Mouse (Mus musculus): ENCODE measurements at regions not wholly inside any gene's neighbourhood (a gene's known extent, or its start where the extent isn't known, plus 50 kb on each side); places are given as distances from the start of the nearest gene placed in this dataset.

GRCm38 (mm10) chr1:121153476-121153875, 178.9 kb downstream of the Insig2 start:
- Histone ChIP-seq H3K4me3 (ENCODE audit: low read depth, low read length) (no peak overlapping the region), H3K4me1 (replicated peaks; ENCODE audit: control insufficient read depth, insufficient read depth, low read length) (no peaks in the 10 kb centered on the region), H3K9ac (ENCODE audit: low read length) (no peak overlapping the region), H3K9me3 (ENCODE audit: control insufficient read depth, low read length) (no peaks in the 10 kb centered on the region), H3K27ac (ENCODE audit: low read depth) (no peak overlapping the region), H3K4me2 (ENCODE audit: low read length) (no peak overlapping the region), H3K27me3 (replicated peaks; ENCODE audit: control insufficient read depth, insufficient read depth, low read length) (no peaks in the 10 kb centered on the region), H3K36me3 (ENCODE audit: control insufficient read depth, insufficient read depth, low read length) (no peaks in the 10 kb centered on the region)
- WGBS = 78% methylated on average over 5 of the region's 5 CpGs
- DNase-seq (ENCODE audit: low spot score) (no peak), ATAC-seq (replicated peaks; ENCODE audit: low FRiP score, low TSS enrichment, low read depth) (no peak)

DNA sequence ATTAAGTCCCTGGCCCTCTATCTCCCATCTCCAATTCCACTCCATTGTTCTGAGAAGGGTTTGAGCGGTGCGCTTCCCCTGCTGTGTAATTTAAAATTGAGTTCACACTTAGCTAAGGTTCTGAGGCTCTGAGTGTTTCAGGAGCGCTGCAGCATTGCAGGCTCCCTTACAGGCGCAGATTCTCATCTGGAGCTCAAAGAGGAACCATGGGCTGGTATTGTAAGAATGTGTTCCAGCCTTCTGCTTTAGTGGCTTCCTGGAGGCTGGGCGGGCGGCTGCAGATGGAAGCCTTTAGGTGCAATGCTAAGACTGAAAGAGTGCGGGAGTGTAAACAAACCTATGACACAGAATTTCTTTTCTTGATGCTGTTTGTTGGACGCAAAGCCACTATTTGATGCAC, 177.8 kb downstream of the Insig2 start:
- Histone ChIP-seq H3K36me3 (ENCODE audit: control insufficient read depth, insufficient read depth, low read length) (no peaks in the 10 kb centered on the region), H3K27me3 (replicated peaks; ENCODE audit: control insufficient read depth, insufficient read depth, low read length) (no peaks in the 10 kb centered on the region), H3K27ac (ENCODE audit: low read depth) (no peak overlapping the region), H3K4me2 (ENCODE audit: low read length) (no peak overlapping the region), H3K9me3 (ENCODE audit: control insufficient read depth, low read length) (no peaks in the 10 kb centered on the region), H3K4me3 (ENCODE audit: low read depth, low read length) (no peak overlapping the region), H3K4me1 (replicated peaks; ENCODE audit: control insufficient read depth, insufficient read depth, low read length) (no peaks in the 10 kb centered on the region), H3K9ac (ENCODE audit: low read length) (no peak overlapping the region)
- WGBS = 33% methylated on average over 8 of the region's 8 CpGs
- ATAC-seq (replicated peaks; ENCODE audit: low FRiP score, low TSS enrichment, low read depth) (no peak), DNase-seq (ENCODE audit: low spot score) (no peak)

DNA sequence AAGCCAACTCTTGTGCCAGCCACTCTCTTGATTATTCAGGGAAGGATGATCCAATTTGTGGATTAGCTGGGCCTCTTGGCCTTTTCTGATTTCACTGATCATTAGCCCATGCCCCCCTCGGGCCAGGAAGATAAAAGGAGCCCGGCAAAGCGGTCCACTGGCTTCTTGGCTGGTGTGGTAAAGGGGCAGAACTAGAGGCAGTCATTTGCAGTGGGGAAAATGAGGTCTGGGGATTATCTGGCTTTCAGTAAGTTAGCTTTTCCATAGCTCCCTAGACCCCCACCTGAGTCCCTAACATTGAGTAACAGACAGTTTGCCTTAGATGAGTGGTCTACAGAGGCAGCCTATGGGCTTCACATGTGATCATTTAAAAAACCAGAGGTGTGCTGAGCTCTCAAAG, 163.7 kb downstream of the Insig2 start:
- 53% methylated on average over 3 of the region's 3 CpGs for WGBS
- Histone ChIP-seq H3K27ac (ENCODE audit: low read depth) (no peak overlapping the region), H3K27me3 (replicated peaks; ENCODE audit: control insufficient read depth, insufficient read depth, low read length) (no peaks in the 10 kb centered on the region), H3K4me1 (replicated peaks; ENCODE audit: control insufficient read depth, insufficient read depth, low read length) (no peaks in the 10 kb centered on the region), H3K9ac (ENCODE audit: low read length) (no peak overlapping the region), H3K4me3 (ENCODE audit: low read depth, low read length) (no peak overlapping the region), H3K9me3 (ENCODE audit: control insufficient read depth, low read length) (no peaks in the 10 kb centered on the region), H3K36me3 (ENCODE audit: control insufficient read depth, insufficient read depth, low read length) (no peaks in the 10 kb centered on the region), H3K4me2 (ENCODE audit: low read length) (no peak overlapping the region)
- ATAC-seq (replicated peaks; ENCODE audit: low FRiP score, low TSS enrichment, low read depth) (no peak), DNase-seq (ENCODE audit: low spot score) (no peak)

DNA sequence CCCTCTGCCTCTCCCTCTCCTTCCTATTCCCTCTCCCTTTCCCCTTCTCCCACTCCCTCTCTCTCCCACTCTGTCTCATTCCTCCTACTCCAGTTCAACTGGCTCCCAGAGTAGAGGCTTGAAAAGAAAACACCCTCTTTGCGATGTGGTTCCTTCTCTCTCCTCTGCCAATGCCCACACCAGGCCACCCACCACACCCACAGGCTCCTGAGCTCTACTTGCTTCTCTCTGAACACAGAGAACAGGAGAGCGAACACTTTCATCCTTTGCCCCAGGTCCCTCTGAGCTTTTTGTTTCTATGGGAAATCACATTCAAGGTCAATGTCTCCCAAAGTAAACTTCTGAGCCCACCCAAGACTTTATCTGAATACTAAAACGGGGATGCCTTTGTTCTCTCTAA, 155.8 kb downstream of the Insig2 start:
- Histone ChIP-seq H3K4me2 (ENCODE audit: low read length) (no peak overlapping the region), H3K27me3 (replicated peaks; ENCODE audit: control insufficient read depth, insufficient read depth, low read length) (peaks cover 64% of the 10 kb centered on the region), H3K4me1 (replicated peaks; ENCODE audit: control insufficient read depth, insufficient read depth, low read length) (no peaks in the 10 kb centered on the region), H3K4me3 (ENCODE audit: low read depth, low read length) (no peak overlapping the region), H3K27ac (ENCODE audit: low read depth) (no peak overlapping the region), H3K9ac (ENCODE audit: low read length) (no peak overlapping the region), H3K9me3 (ENCODE audit: control insufficient read depth, low read length) (0 out of 2 replicates have a peak, but pooled peaks cover 5% of the 10 kb centered on the region), H3K36me3 (ENCODE audit: control insufficient read depth, insufficient read depth, low read length) (no peaks in the 10 kb centered on the region)
- no peak for ATAC-seq (replicated peaks; ENCODE audit: low FRiP score, low TSS enrichment, low read depth)
- WGBS = 3% methylated on average over 3 of the region's 3 CpGs
- no peak for DNase-seq (ENCODE audit: low spot score)

DNA sequence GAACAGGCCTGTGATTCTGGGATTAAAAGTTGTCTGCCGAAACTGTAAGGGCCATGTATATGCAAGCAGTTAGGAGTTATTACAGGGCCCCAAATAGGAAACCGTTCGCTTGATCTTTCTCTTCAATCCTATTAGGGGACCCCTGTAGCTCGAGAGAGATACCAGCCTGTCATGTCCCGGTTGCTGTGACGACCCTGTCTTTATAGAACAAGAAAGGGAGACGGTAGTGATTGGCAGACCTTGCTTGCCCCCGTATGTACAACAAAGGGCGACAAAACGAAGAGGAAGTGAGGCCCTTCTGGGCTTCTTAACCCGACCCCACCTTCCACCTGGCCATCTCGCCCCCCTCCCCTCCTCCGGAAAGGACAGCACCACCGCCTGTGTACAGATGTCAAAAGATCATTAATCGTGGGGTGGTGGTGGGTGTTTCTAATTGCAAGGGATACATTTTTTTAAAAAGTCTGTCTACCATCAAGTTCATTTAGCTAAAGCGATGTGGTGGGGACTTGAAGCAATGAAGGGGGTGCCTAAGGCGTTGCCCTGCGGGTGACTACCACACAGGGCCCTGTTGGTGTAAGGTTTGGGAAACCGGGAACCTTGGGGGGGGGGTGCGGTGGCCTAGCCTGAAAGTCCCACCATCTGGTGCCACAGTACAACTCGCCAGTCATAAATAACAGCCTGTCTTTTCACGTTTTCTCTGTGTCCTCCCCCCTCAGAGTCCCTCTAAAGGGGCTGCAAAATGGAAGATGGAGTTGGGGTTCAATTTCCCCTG, 155.1 kb downstream of the Insig2 start:
- DNase-seq (ENCODE audit: low spot score) (peak; percentile 52), ATAC-seq (replicated peaks; ENCODE audit: low FRiP score, low TSS enrichment, low read depth) (no peak)
- Histone ChIP-seq H3K4me3 (ENCODE audit: low read depth, low read length) (no peak overlapping the region), H3K27me3 (replicated peaks; ENCODE audit: control insufficient read depth, insufficient read depth, low read length) (peaks cover 72% of the 10 kb centered on the region), H3K9me3 (ENCODE audit: control insufficient read depth, low read length) (0 out of 2 replicates have a peak, but pooled peaks cover 5% of the 10 kb centered on the region), H3K4me2 (ENCODE audit: low read length) (no peak overlapping the region), H3K27ac (ENCODE audit: low read depth) (no peak overlapping the region), H3K9ac (ENCODE audit: low read length) (no peak overlapping the region), H3K36me3 (ENCODE audit: control insufficient read depth, insufficient read depth, low read length) (no peaks in the 10 kb centered on the region), H3K4me1 (replicated peaks; ENCODE audit: control insufficient read depth, insufficient read depth, low read length) (no peaks in the 10 kb centered on the region)
- 4% methylated on average over 22 of the region's 22 CpGs for WGBS

DNA sequence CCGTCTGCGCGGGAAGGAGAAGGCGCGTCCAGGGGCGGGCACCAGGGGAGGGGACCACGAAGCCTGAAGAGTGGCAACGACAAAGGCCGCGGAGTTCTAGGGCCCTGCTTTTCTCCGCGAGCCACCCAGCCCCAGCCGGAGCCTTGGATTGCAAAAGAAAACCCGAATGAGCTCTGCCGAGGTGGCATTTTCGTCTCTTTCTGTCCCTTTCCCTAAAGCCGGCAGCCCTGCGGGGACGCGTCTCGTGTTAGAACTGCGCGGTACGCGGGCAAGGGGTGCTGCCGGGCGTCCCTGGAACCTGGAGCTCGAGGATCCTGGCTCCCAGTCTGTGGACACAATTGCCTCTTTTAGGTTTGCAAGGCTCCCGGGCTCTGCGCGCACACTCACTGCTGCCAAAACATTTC, 154.5 kb downstream of the Insig2 start:
- Histone ChIP-seq H3K27ac (ENCODE audit: low read depth) (no peak overlapping the region), H3K9me3 (ENCODE audit: control insufficient read depth, low read length) (0 out of 2 replicates have a peak, but pooled peaks cover 5% of the 10 kb centered on the region), H3K36me3 (ENCODE audit: control insufficient read depth, insufficient read depth, low read length) (no peaks in the 10 kb centered on the region), H3K4me1 (replicated peaks; ENCODE audit: control insufficient read depth, insufficient read depth, low read length) (no peaks in the 10 kb centered on the region), H3K27me3 (replicated peaks; ENCODE audit: control insufficient read depth, insufficient read depth, low read length) (peaks cover 75% of the 10 kb centered on the region), H3K4me3 (ENCODE audit: low read depth, low read length) (no peak overlapping the region), H3K4me2 (ENCODE audit: low read length) (no peak overlapping the region), H3K9ac (ENCODE audit: low read length) (no peak overlapping the region)
- ATAC-seq (replicated peaks; ENCODE audit: low FRiP score, low TSS enrichment, low read depth) (no peak), DNase-seq (ENCODE audit: low spot score) (peak; percentile 75)
- WGBS = 0% methylated on average over 31 of the region's 31 CpGs

DNA sequence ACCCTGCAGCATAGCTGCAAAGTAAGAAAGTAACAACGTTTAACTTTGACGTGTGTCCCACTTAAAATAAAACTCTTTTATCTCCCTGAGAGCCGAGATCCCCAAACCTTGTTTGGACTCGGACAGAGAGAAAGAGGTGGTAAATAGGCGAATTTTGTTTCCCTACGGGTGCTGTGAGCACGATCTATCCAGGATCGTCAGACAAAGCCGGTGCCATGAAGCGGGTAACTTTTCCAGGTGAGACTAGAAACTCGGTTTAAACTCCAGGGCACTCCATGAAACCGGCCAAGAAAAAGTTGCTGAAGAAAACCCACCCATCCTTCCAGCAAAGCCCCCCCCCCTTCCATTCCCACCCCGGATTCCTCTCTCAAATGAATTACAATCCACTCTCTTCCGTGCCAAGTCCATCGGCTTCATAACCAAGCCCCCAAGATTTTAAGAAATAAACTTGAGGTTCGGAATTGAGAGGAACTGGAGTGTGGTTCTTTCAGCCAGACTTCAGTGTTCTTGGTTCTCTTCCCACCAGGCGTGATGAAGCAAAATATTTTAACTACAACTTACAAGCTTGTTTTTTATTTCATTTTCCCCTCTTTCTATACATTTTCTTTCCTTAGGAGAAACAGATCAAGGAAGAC, 153.7 kb downstream of the Insig2 start:
- no peak for ATAC-seq (replicated peaks; ENCODE audit: low FRiP score, low TSS enrichment, low read depth)
- no peak overlapping the region for H3K4me3 ChIP-seq (ENCODE audit: low read depth, low read length)
- H3K27me3 ChIP-seq (replicated peaks; ENCODE audit: control insufficient read depth, insufficient read depth, low read length) = peaks cover 75% of the 10 kb centered on the region
- H3K36me3 ChIP-seq (ENCODE audit: control insufficient read depth, insufficient read depth, low read length) = no peaks in the 10 kb centered on the region
- peak; percentile 64 for DNase-seq (ENCODE audit: low spot score)
- no peak overlapping the region for H3K27ac ChIP-seq (ENCODE audit: low read depth)
- no peak overlapping the region for H3K9ac ChIP-seq (ENCODE audit: low read length)
- no peaks in the 10 kb centered on the region for H3K4me1 ChIP-seq (replicated peaks; ENCODE audit: control insufficient read depth, insufficient read depth, low read length)
- 0 out of 2 replicates have a peak, but pooled peaks cover 5% of the 10 kb centered on the region for H3K9me3 ChIP-seq (ENCODE audit: control insufficient read depth, low read length)
- no peak overlapping the region for H3K4me2 ChIP-seq (ENCODE audit: low read length)
- 2% methylated on average over 17 of the region's 17 CpGs for WGBS

GRCm38 (mm10) chr1:121180273-121181030, 151.9 kb downstream of the Insig2 start:
- Histone ChIP-seq H3K9me3 (ENCODE audit: control insufficient read depth, low read length) (no peaks in the 10 kb centered on the region), H3K4me2 (ENCODE audit: low read length) (no peak overlapping the region), H3K4me3 (ENCODE audit: low read depth, low read length) (no peak overlapping the region), H3K27me3 (replicated peaks; ENCODE audit: control insufficient read depth, insufficient read depth, low read length) (peaks cover 66% of the 10 kb centered on the region), H3K27ac (ENCODE audit: low read depth) (no peak overlapping the region), H3K9ac (ENCODE audit: low read length) (no peak overlapping the region), H3K4me1 (replicated peaks; ENCODE audit: control insufficient read depth, insufficient read depth, low read length) (no peaks in the 10 kb centered on the region), H3K36me3 (ENCODE audit: control insufficient read depth, insufficient read depth, low read length) (no peaks in the 10 kb centered on the region)
- WGBS = 17% methylated on average over 20 of the region's 20 CpGs
- DNase-seq (ENCODE audit: low spot score) (peak; percentile 77), ATAC-seq (replicated peaks; ENCODE audit: low FRiP score, low TSS enrichment, low read depth) (peak; percentile 47; the same call in 1 of the 2 replicates)

Data from intestine, embryonic 14.5 days (tissue).